Mouse (Mus musculus) T-cell, adult 2 months (primary cell): ENCODE results near the gene Itga7.

Experiments
- DNase-seq: peaks from one replicate; pipeline ENCODE4 v3.0.0; 2022; ENCODE audit warnings: low spot score

Itga7 gene

GRCm38 (mm10) chr10:128934997-128935787, 1.6 kb downstream of the Itga7 start:
- no peak for DNase-seq

- no peak for DNase-seq
These were observed 2.3 kb downstream of the Itga7 start for GRCm38 (mm10) chr10:128935826-128936440.

GRCm38 (mm10) chr10:128937756-128938390, 4.3 kb downstream of the Itga7 start:
- no peak for DNase-seq

GRCm38 (mm10) chr10:128938457-128938856, 4.8 kb downstream of the Itga7 start:
- DNase-seq = no peak

GRCm38 (mm10) chr10:128938974-128939373, 5.4 kb downstream of the Itga7 start:
- DNase-seq = no peak

- peak; percentile 47 for DNase-seq
These were observed 7.0 kb downstream of the Itga7 start for GRCm38 (mm10) chr10:128940475-128941061.

- DNase-seq = peak; percentile 17
These were observed 12.1 kb downstream of the Itga7 start for GRCm38 (mm10) chr10:128945675-128946074.

- no peak for DNase-seq
These were observed 13.9 kb downstream of the Itga7 start for GRCm38 (mm10) chr10:128947496-128947895.

GRCm38 (mm10) chr10:128950208-128950887, 16.7 kb downstream of the Itga7 start:
- no peak for DNase-seq

- DNase-seq = no peak
These were observed 24.7 kb downstream of the Itga7 start for GRCm38 (mm10) chr10:128958340-128958739.

GRCm38 (mm10) chr10:128960142-128960541, 26.5 kb downstream of the Itga7 start:
- DNase-seq = no peak

- peak; percentile 12 for DNase-seq
These were observed 27.3 kb downstream of the Itga7 start, which contains the start of gene Mettl7b for GRCm38 (mm10) chr10:128960590-128961584. Gene Mettl7b (minus strand): TSS chr10:128960988.

GRCm38 (mm10) chr10:128964961-128965360, 31.3 kb downstream of the Itga7 start:
- no peak for DNase-seq

- no peak for DNase-seq
These were observed 32.3 kb downstream of the Itga7 start for GRCm38 (mm10) chr10:128965871-128966270.

GRCm38 (mm10) chr10:128968341-128968749, 34.7 kb downstream of the Itga7 start:
- no peak for DNase-seq

- DNase-seq = no peak
These were observed 37.2 kb downstream of the Itga7 start for GRCm38 (mm10) chr10:128970740-128971250.

GRCm38 (mm10) chr10:128972841-128973240, 39.2 kb downstream of the Itga7 start:
- DNase-seq = no peak

GRCm38 (mm10) chr10:128976395-128976794, 42.8 kb downstream of the Itga7 start:
- DNase-seq = no peak

GRCm38 (mm10) chr10:128977522-128978114, 44.0 kb downstream of the Itga7 start:
- peak; percentile 68 for DNase-seq
